Comparison of ENCODE assay signal across 11 mouse cellular contexts in genomic region chr4:94394462-94394861, GRCm38 (mm10).
"Had no signal": no experiment of that assay in that cellular context is flagged by ENCODE, and none has a peak within 500 bp of the region (broad histone marks: within the 10 kb centered on the region; RNA-seq: fewer than 3 reads in every experiment).

No protein-coding gene starts in this region.

- H3K4me2 ChIP-seq: liver, embryonic 12.5 days; lung, embryonic 14.5 days; midbrain, embryonic 12.5 days; neural tube, embryonic 12.5 days had no signal

- DNase-seq: lung, adult 18-20 months; lung, embryonic 14.5 days; lung, postnatal 4 days; right cerebral cortex, postnatal 14 days; thymus, adult 18-20 months; thymus, postnatal 14 days; thymus, postnatal 36 days had no signal

- H3K9me3 ChIP-seq: liver, embryonic 12.5 days; midbrain, embryonic 12.5 days; neural tube, embryonic 12.5 days had no signal

- H3K4me3 ChIP-seq: liver, embryonic 12.5 days; midbrain, embryonic 12.5 days; neural tube, embryonic 12.5 days had no signal

- H3K27me3 ChIP-seq: liver, embryonic 12.5 days; midbrain, embryonic 12.5 days; neural tube, embryonic 12.5 days had no signal

- H3K4me1 ChIP-seq: liver, embryonic 12.5 days; midbrain, embryonic 12.5 days; neural tube, embryonic 12.5 days had no signal

- ATAC-seq: liver, embryonic 12.5 days had no signal

- H3K36me3 ChIP-seq: liver, embryonic 12.5 days; midbrain, embryonic 12.5 days; neural tube, embryonic 12.5 days had no signal

- H3K27ac ChIP-seq: liver, embryonic 12.5 days; liver, embryonic 14.5 days; midbrain, embryonic 12.5 days; neural tube, embryonic 12.5 days had no signal

- H3K9ac ChIP-seq: liver, embryonic 12.5 days; liver, embryonic 14.5 days; lung, embryonic 14.5 days; midbrain, embryonic 12.5 days; neural tube, embryonic 12.5 days had no signal
